Mouse (Mus musculus): ENCODE data around the gene 2810004N23Rik. TPM values are rescaled to one million over a fixed set of nuclear protein-coding genes. Genes with fewer than 3 reads are reported as not detected.
A peak's percentile ranks its signal among the peaks of the same experiment; 100 is the strongest.

Gene 2810004N23Rik
- polyA plus RNA-seq, 1 experiment from 2014 or later, result 22.0 TPM

DNA sequence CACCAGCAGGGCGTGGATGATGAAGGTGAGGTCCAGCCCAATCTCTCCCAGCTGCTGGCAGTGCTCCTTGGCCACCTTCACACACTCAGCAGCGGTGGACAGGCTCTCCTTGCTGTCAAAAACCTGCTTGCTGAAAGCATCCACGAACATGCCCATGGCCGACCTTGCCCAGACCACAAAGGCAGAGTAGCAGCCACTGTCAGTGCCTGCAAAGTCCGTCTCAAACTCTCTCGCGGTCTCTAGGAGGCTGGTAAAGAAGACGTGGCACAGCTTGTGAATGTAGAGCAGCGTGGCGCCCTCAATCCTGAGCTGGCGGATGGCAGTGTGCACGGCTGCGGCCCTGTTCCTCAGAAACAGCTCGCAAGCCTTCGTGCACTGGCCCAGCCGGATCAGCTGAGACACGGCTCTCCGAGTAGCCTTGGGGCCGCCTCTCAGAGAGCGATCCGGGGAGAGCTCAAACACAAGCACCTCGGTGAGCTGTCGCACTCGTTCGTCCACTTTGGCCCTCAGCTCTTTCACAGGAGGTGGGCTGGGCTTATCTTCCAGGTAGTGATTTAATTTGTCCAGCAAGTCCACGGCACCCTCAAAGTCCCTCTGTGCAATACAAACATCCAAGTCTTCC, 33.2 kb upstream of the 2810004N23Rik start:
- ATAC-seq (ENCODE audit: low FRiP score), result no peak
- 89% methylated on average over 26 of the region's 26 CpGs for WGBS
- Histone ChIP-seq H3K36me3 (peaks cover 48% of the 10 kb centered on the region), H3K27me3 (replicated peaks) (no peaks in the 10 kb centered on the region), H3K9ac (replicated peaks) (peak overlapping the region; percentile 83), H3K4me1 (peaks cover 55% of the 10 kb centered on the region), H3K4me3 (replicated peaks) (peak overlapping the region; percentile 99), H3K4me2 (peak overlapping the region; percentile 83), H3K9me3 (replicated peaks) (no peaks in the 10 kb centered on the region), H3K27ac (replicated peaks) (peak overlapping the region; percentile 85)

DNA sequence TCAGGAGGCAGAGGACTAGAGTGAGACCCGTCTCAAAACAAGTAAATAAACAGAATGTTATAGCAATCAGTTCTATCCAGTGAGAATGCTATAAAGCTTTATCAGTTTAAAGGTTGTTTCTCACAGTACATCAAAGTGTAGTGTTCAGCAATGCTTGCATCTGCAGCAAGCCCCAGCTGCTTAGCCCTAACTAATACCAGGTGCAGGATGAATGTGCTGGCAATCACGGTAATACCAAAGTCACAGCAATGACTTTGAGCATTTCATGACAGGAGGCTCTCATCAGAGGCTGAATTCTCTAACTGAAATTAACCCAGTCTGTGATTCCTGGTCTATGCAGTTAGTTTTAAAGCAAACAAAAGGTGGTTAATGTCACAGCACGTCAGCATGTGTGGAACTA, 29.7 kb upstream of the 2810004N23Rik start:
- Histone ChIP-seq H3K9me3 (replicated peaks) (0 out of 2 replicates have a peak, but pooled peaks cover 2% of the 10 kb centered on the region), H3K36me3 (peaks cover 65% of the 10 kb centered on the region), H3K4me3 (replicated peaks) (no peak overlapping the region), H3K4me1 (peaks cover 38% of the 10 kb centered on the region), H3K9ac (replicated peaks) (no peak overlapping the region), H3K27me3 (replicated peaks) (no peaks in the 10 kb centered on the region), H3K27ac (replicated peaks) (no peak overlapping the region), H3K4me2 (no peak overlapping the region)
- 80% methylated on average over 3 of the region's 3 CpGs for WGBS
- no peak for ATAC-seq (ENCODE audit: low FRiP score)

GRCm38 (mm10) chr8:124888385-124888784, 25.5 kb upstream of the 2810004N23Rik start:
- WGBS, result 96% methylated on average over 5 of the region's 5 CpGs
- H3K9ac ChIP-seq (replicated peaks), result no peak overlapping the region
- peaks cover 89% of the 10 kb centered on the region for H3K36me3 ChIP-seq
- no peak overlapping the region for H3K4me2 ChIP-seq
- H3K4me1 ChIP-seq, result peaks cover 7% of the 10 kb centered on the region; the same call in 1 of the 2 replicates
- H3K9me3 ChIP-seq (replicated peaks), result 0 out of 2 replicates have a peak, but pooled peaks cover 3% of the 10 kb centered on the region
- ATAC-seq (ENCODE audit: low FRiP score), result no peak
- no peak overlapping the region for H3K4me3 ChIP-seq (replicated peaks)
- H3K27ac ChIP-seq (replicated peaks), result no peak overlapping the region
- H3K27me3 ChIP-seq (replicated peaks), result no peaks in the 10 kb centered on the region

DNA sequence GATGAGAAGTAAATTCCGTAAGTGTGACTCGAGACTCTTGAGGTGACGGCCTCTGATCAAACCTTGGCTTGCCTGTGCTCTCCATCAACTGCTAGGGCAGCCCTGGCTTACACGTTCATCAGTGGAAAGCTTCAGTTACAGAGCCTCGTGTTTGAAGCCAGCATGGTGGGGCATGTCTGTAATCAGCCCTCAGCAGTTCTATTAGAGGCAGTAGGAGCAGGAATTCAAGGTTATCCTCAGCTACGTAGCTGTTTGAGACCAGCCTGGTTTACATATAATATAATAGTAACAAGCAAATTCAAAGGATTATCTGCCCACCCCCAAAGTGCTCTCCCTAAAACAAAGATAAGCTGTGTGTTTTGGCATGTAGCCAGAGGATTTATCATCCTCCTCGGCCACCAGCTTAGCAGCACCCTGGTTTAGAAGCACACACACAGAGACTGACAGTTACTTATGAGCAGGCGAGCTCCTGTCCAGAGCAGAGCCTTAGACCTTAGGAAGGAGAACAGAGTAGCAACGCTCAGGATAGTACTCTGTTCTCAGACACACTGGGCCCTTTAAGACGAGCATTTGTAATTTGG, 16.1 kb upstream of the 2810004N23Rik start:
- H3K4me2 ChIP-seq, result no peak overlapping the region
- H3K9ac ChIP-seq (replicated peaks), result no peak overlapping the region
- no peaks in the 10 kb centered on the region for H3K4me1 ChIP-seq
- WGBS, result 86% methylated on average over 10 of the region's 10 CpGs
- H3K27ac ChIP-seq (replicated peaks), result no peak overlapping the region
- no peaks in the 10 kb centered on the region for H3K27me3 ChIP-seq (replicated peaks)
- no peaks in the 10 kb centered on the region for H3K9me3 ChIP-seq (replicated peaks)
- peaks cover 93% of the 10 kb centered on the region for H3K36me3 ChIP-seq
- no peak for ATAC-seq (ENCODE audit: low FRiP score)
- no peak overlapping the region for H3K4me3 ChIP-seq (replicated peaks)

- Histone ChIP-seq H3K27me3 (replicated peaks) (no peaks in the 10 kb centered on the region), H3K4me3 (replicated peaks) (no peak overlapping the region), H3K36me3 (peaks cover 93% of the 10 kb centered on the region), H3K4me2 (no peak overlapping the region), H3K4me1 (no peaks in the 10 kb centered on the region), H3K27ac (replicated peaks) (no peak overlapping the region), H3K9me3 (replicated peaks) (no peaks in the 10 kb centered on the region), H3K9ac (replicated peaks) (no peak overlapping the region)
- 96% methylated on average over 5 of the region's 5 CpGs for WGBS
- ATAC-seq (ENCODE audit: low FRiP score), result no peak
These were observed 15.2 kb upstream of the 2810004N23Rik start for GRCm38 (mm10) chr8:124878141-124878540.

- no peak overlapping the region for H3K4me2 ChIP-seq
- H3K9me3 ChIP-seq (replicated peaks), result no peaks in the 10 kb centered on the region
- 96% methylated on average over 5 of the region's 5 CpGs for WGBS
- no peak for ATAC-seq (ENCODE audit: low FRiP score)
- H3K36me3 ChIP-seq, result peaks cover 71% of the 10 kb centered on the region
- H3K9ac ChIP-seq (replicated peaks), result no peak overlapping the region
- no peaks in the 10 kb centered on the region for H3K4me1 ChIP-seq
- no peak overlapping the region for H3K4me3 ChIP-seq (replicated peaks)
- no peaks in the 10 kb centered on the region for H3K27me3 ChIP-seq (replicated peaks)
- H3K27ac ChIP-seq (replicated peaks), result no peak overlapping the region
These were observed 9.8 kb upstream of the 2810004N23Rik start for GRCm38 (mm10) chr8:124872690-124873089.

- no peak for ATAC-seq (ENCODE audit: low FRiP score)
- WGBS, result 95% methylated on average over 7 of the region's 7 CpGs
- H3K4me1 ChIP-seq, result 0 out of 2 replicates have a peak, but pooled peaks cover 3% of the 10 kb centered on the region
- H3K9ac ChIP-seq (replicated peaks), result no peak overlapping the region
- H3K27me3 ChIP-seq (replicated peaks), result no peaks in the 10 kb centered on the region
- H3K27ac ChIP-seq (replicated peaks), result no peak overlapping the region
- H3K36me3 ChIP-seq, result peaks cover 66% of the 10 kb centered on the region
- no peaks in the 10 kb centered on the region for H3K9me3 ChIP-seq (replicated peaks)
- H3K4me2 ChIP-seq, result no peak overlapping the region
- H3K4me3 ChIP-seq (replicated peaks), result no peak overlapping the region
These were observed 9.2 kb upstream of the 2810004N23Rik start for GRCm38 (mm10) chr8:124872081-124872480.

DNA sequence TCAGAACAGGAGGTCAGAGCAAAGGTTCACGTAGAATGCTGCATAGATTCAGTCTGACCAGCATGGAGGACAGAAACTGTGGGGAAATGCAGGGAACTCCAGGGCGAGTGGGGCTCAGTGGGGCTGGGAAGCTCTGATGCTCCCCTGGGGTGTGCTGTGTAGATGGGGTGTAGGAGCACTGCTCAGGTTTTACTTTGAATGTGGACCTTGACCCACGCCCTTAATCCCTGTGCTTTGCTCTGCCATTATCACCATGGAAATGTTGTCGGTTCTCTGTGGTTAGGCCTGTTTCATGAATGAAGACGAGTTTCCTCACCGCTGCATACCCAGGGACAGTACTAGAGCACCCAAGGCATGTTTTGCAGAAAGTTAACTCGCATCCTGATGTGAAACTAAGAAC, 8.6 kb upstream of the 2810004N23Rik start:
- 0 out of 2 replicates have a peak, but pooled peaks cover 3% of the 10 kb centered on the region for H3K4me1 ChIP-seq
- H3K4me3 ChIP-seq (replicated peaks), result no peak overlapping the region
- no peak overlapping the region for H3K9ac ChIP-seq (replicated peaks)
- no peak for ATAC-seq (ENCODE audit: low FRiP score)
- no peak overlapping the region for H3K27ac ChIP-seq (replicated peaks)
- WGBS, result 96% methylated on average over 7 of the region's 7 CpGs
- no peaks in the 10 kb centered on the region for H3K9me3 ChIP-seq (replicated peaks)
- peaks cover 60% of the 10 kb centered on the region for H3K36me3 ChIP-seq
- no peaks in the 10 kb centered on the region for H3K27me3 ChIP-seq (replicated peaks)
- H3K4me2 ChIP-seq, result no peak overlapping the region

DNA sequence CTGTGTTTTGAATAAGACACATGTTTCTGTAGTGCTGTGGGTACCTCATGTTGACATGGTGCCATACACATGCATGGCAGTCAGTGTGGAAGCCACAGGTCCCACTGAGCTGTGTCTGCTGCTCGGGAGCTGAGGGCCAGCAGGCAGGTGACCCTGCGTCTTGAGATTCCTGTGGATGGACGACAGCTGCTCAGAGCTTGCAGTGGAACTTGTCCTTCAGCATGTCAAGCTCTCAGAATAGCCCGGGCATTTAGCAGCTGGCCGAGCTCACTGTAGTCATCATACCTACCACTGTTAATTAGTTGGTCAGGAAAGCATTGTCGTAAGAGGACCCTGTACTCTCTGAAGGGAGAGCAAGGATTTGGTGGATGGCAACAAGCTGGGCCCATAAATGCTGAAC, 6.8 kb upstream of the 2810004N23Rik start:
- peaks cover 46% of the 10 kb centered on the region for H3K36me3 ChIP-seq
- ATAC-seq (ENCODE audit: low FRiP score), result no peak
- H3K4me2 ChIP-seq, result no peak overlapping the region
- H3K4me3 ChIP-seq (replicated peaks), result no peak overlapping the region
- no peaks in the 10 kb centered on the region for H3K9me3 ChIP-seq (replicated peaks)
- H3K27me3 ChIP-seq (replicated peaks), result no peaks in the 10 kb centered on the region
- no peak overlapping the region for H3K9ac ChIP-seq (replicated peaks)
- WGBS, result 76% methylated on average over 6 of the region's 6 CpGs
- peaks cover 6% of the 10 kb centered on the region; the same call in 1 of the 2 replicates for H3K4me1 ChIP-seq
- H3K27ac ChIP-seq (replicated peaks), result no peak overlapping the region

DNA sequence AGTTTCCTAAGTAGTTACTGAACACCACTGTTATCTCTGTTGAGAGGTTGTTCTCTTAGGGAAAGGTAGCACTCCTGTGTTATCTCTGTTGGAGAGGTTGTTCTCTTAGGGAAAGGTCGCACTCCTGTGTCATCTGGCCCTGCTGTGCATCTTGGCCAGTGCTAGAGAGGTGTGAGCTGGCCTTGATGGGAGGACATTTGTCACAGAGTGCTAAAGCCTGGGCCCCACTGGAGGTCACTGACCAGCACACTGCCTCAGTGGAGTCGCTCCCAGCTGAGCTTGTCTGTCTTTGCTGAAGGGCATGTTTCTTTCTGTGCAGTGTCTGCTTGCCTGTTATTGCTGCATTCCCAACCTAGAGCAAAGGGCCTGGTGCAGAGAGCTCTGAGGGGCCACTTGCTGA, 4.2 kb upstream of the 2810004N23Rik start:
- 87% methylated on average over 2 of the region's 2 CpGs for WGBS
- ATAC-seq (ENCODE audit: low FRiP score), result no peak
- H3K4me1 ChIP-seq, result peaks cover 18% of the 10 kb centered on the region

DNA sequence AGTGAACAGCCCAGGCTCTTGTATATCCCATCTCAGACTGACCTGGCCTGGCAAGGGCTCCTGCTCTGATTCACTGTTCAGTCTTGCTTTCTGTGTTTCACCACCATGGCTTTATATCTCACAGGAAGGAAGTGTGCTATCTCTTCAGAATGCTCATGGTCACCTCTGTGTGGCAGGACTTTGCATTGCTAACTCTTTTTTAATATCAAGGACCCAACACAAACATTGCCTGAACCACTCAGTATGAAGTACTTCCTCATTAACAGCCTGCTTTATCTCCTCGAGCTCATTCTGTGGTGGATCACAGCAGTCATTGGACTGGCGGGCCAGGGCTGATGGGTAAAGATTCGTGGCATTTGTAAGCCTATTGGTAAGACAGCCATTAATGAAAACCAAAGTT, 3.7 kb upstream of the 2810004N23Rik start:
- Histone ChIP-seq H3K9me3 (replicated peaks) (no peaks in the 10 kb centered on the region), H3K27ac (replicated peaks) (no peak overlapping the region), H3K4me3 (replicated peaks) (no peak overlapping the region), H3K9ac (replicated peaks) (no peak overlapping the region), H3K27me3 (replicated peaks) (no peaks in the 10 kb centered on the region), H3K36me3 (peaks cover 16% of the 10 kb centered on the region), H3K4me2 (no peak overlapping the region), H3K4me1 (peaks cover 22% of the 10 kb centered on the region)
- WGBS, result 87% methylated on average over 3 of the region's 3 CpGs
- ATAC-seq (ENCODE audit: low FRiP score), result no peak

More for the DNA sequence above, 4.2 kb upstream of the 2810004N23Rik start:
- H3K27me3 ChIP-seq (replicated peaks), result no peaks in the 10 kb centered on the region
- no peak overlapping the region for H3K4me2 ChIP-seq
- H3K27ac ChIP-seq (replicated peaks), result no peak overlapping the region
- peaks cover 21% of the 10 kb centered on the region for H3K36me3 ChIP-seq
- H3K9ac ChIP-seq (replicated peaks), result no peak overlapping the region
- H3K4me3 ChIP-seq (replicated peaks), result no peak overlapping the region
- H3K9me3 ChIP-seq (replicated peaks), result no peaks in the 10 kb centered on the region

DNA sequence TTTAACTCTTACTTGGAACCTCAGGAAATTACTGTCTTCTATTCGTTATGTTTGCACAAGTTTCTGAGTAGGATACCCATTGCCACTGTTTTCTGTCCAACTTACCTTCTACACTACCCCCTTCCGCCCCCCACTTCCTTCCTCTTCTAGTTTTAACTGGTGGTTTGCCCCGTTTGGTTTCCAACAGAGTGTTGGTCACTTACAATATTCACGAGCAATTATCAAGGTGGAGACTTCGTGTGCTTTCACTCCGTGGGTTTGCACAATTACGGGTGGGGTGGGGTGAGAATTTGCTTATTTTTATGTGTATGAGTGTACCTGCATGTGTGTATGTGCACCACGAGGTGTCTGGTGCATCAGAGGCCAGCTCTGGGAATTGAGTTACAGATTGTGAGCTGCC, 809 bp upstream of the 2810004N23Rik start:
- Histone ChIP-seq H3K27me3 (replicated peaks) (no peaks in the 10 kb centered on the region), H3K9ac (replicated peaks) (peak overlapping the region; percentile 93), H3K9me3 (replicated peaks) (no peaks in the 10 kb centered on the region), H3K4me1 (peaks cover 27% of the 10 kb centered on the region), H3K27ac (replicated peaks) (peak overlapping the region; percentile 94), H3K4me2 (peak overlapping the region; percentile 79), H3K4me3 (replicated peaks) (peak overlapping the region; percentile 83), H3K36me3 (peaks cover 21% of the 10 kb centered on the region)
- no peak for ATAC-seq (ENCODE audit: low FRiP score)
- 22% methylated on average over 8 of the region's 8 CpGs for WGBS

Measured in neural tube, embryonic 15.5 days (tissue).